Mouse (Mus musculus) stomach, postnatal 0 days (tissue): ENCODE results near the gene Ovol1.

Source experiments
- CTCF ChIP-seq: IDR thresholded peaks from 2 replicates; pipeline ENCODE4 v1.5.1; 2016; ENCODE audit warnings: antibody characterized with exemption, low read depth, mild to moderate bottlenecking, moderate library complexity
- EP300 ChIP-seq: optimal IDR thresholded peaks from 2 replicates; pipeline ENCODE3; 2016; ENCODE audit warnings: antibody characterized with exemption

DNA sequence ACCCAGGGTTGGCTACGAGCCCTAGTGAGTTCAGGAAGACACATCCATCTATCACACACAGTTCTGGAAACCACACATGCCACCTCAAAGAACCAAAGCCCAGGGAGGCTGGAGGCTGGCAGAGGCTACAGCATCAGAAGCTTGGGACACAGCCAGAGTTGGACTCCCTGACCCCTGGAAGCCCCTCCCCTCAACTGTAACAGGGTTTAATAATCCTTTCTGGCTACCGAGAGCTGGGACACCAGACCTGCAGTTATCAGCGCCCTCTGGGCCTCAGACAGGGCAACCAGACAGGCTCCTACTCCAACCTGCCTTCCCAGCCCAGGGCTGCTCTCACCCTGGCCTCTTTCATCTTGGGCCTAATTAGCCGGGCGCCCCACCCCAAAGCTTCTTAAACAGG, 5.9 kb upstream of the Ovol1 start:
- TF ChIP-seq EP300 (no peak), CTCF (no peak)
